Mouse (Mus musculus): Measurements from ENCODE around the gene Aqp11. TPM values are rescaled to one million over a fixed set of nuclear protein-coding genes. Genes with fewer than 3 reads are reported as not detected.

Aqp11 gene
- polyA plus RNA-seq (2012; rRNA removed): 5.0 and 5.4 TPM in 2 replicates

DNA sequence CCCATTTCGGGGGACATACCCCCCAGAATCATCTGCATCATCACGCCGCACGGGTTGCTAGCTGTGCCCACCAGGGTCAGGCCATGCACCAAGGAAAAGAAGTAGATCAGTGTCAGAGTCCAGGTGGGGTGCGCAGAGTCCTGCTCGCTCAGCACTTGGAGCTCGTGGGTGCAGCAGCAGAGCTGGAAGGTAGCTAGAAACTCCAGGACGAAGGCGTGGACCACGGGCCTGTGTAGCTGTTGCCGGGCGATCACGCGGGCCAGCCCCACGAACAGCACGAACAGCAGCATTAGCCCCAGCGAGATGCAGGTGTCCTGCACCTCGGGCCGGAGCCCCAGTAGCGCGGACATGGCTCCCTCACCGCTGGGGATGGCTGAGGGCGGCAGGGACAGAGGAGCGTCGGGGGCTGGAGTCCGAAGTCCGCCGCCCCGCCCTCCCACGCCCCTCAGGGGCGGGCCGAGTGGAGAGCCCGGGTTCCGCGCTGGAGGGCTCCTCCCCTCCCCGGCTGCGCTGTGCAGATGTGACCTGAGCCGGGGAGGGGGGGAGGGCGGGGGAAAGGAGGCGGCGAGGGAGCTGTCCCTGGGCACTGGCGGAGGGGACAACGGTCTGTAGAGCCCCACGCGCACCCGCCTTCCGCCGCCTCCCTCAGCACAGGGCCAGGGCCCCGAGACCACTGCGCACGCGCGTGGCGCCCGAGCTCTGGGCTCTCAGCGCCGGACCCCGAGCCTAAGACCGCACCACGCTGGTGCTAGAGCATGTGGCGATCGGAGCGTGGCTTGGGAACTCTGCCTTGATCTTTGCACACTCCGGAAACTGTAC lies at the start of gene Aqp11:
TSS of gene Aqp11 (minus strand) at position 652 of the 819 bp plus-strand sequence.
- WGBS: under 1% methylated on average over 59 of the region's 64 CpGs
- TF ChIP-seq CTCF (IDR thresholded peaks at IDR 0.05; ENCODE audit: insufficient read depth, low read length): no peak
- peak; percentile 55; the same call in 1 of the 2 replicates for TF ChIP-seq POLR2A (IDR thresholded peaks at IDR 0.05; ENCODE audit: borderline replicate concordance, extremely low read depth, low read depth, low read length)
- peak; percentile 83 for DNase-seq
- H3K4me1 ChIP-seq (ENCODE audit: control insufficient read depth, insufficient read depth, low read length): peaks cover 12% of the 10 kb centered on the region
- H3K4me3 ChIP-seq (replicated peaks; ENCODE audit: extremely low read depth, low read depth, low read length): peak within 1 kb of the TSS; percentile 91

- TF ChIP-seq CTCF (IDR thresholded peaks at IDR 0.05; ENCODE audit: insufficient read depth, low read length) (no peak), POLR2A (IDR thresholded peaks at IDR 0.05; ENCODE audit: borderline replicate concordance, extremely low read depth, low read depth, low read length) (no peak)
- H3K4me1 ChIP-seq (ENCODE audit: control insufficient read depth, insufficient read depth, low read length): no peaks in the 10 kb centered on the region; the same call in 1 of the 2 replicates
- WGBS: 71% methylated on average over 5 of the region's 5 CpGs
- DNase-seq: no peak
- H3K4me3 ChIP-seq (replicated peaks; ENCODE audit: extremely low read depth, low read depth, low read length): no peak overlapping the region
Observed at GRCm38 (mm10) chr7:97783523-97783922, 45.4 kb upstream of the Aqp11 start.

DNA sequence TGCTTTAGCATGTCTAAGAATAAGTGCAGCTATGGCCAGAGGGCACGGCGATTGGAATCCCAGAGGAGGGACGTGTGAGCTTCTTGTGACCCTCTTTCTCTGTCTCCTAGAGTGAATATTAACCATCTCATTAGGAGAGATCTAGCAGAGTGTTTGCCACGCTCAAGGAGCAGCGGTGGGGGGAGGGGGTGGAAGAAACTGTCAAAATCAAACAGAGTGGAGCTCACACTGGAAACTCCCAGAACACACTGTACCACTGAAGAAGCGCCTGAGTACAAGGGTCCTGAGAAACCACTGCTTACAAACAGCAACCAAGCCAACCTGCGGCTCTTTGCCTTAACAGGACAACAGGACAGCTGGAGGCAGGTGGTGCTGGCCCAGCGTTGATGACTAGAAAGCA lies 43.4 kb upstream of the Aqp11 start:
- Histone ChIP-seq H3K4me1 (ENCODE audit: control insufficient read depth, insufficient read depth, low read length) (no peaks in the 10 kb centered on the region), H3K4me3 (replicated peaks; ENCODE audit: extremely low read depth, low read depth, low read length) (no peak overlapping the region)
- 68% methylated on average over 8 of the region's 8 CpGs for WGBS
- no peak for DNase-seq
- TF ChIP-seq CTCF (IDR thresholded peaks at IDR 0.05; ENCODE audit: insufficient read depth, low read length): no peak
- no peak for TF ChIP-seq POLR2A (IDR thresholded peaks at IDR 0.05; ENCODE audit: borderline replicate concordance, extremely low read depth, low read depth, low read length)

DNA sequence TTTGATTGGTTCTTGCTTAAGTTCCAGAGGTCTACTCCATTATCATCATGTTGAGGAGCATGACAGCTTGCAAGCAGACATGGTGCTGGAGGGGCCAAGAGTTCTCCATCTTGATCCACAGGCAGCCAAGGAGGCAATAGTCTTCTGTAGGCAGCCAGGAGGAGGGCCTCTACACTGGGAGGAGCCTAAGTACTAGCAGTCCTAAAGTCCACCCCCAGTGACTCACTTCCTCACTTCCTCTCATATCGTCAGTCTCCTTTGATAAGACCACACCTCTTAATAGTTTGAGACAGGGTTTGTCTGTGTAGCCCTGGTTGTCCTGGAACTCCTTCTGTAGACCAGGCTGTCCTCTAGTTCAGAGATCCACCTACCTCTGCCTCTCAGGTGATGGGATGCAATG lies 42.7 kb upstream of the Aqp11 start:
- no peak for TF ChIP-seq CTCF (IDR thresholded peaks at IDR 0.05; ENCODE audit: insufficient read depth, low read length)
- no peak for TF ChIP-seq POLR2A (IDR thresholded peaks at IDR 0.05; ENCODE audit: borderline replicate concordance, extremely low read depth, low read depth, low read length)
- WGBS: 11% methylated on average over 1 of the region's 1 CpGs
- no peak for DNase-seq
- H3K4me3 ChIP-seq (replicated peaks; ENCODE audit: extremely low read depth, low read depth, low read length): no peak overlapping the region
- no peaks in the 10 kb centered on the region for H3K4me1 ChIP-seq (ENCODE audit: control insufficient read depth, insufficient read depth, low read length)

DNA sequence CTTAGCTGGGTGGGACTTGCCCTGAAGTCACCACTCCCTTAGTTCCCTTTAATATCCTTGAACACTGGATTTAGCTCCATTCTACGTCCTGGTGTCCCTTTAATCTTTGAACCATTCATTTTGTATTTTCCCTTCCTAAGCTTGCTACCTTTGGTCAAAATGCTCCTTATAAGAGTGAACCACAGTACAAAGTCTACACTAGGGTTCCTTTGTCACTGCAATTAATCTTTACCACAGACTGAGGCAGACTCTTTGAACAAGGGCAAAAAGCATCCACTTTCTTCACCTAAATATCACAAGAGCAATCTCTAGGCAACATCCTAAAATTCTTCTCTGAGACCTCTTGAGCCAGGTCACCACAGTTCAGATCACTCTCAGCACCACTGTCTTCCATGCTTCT lies 42.1 kb upstream of the Aqp11 start:
- 73% methylated on average over 1 of the region's 1 CpGs for WGBS
- TF ChIP-seq POLR2A (IDR thresholded peaks at IDR 0.05; ENCODE audit: borderline replicate concordance, extremely low read depth, low read depth, low read length) (no peak), CTCF (IDR thresholded peaks at IDR 0.05; ENCODE audit: insufficient read depth, low read length) (no peak)
- H3K4me3 ChIP-seq (replicated peaks; ENCODE audit: extremely low read depth, low read depth, low read length): no peak overlapping the region
- no peaks in the 10 kb centered on the region for H3K4me1 ChIP-seq (ENCODE audit: control insufficient read depth, insufficient read depth, low read length)
- no peak for DNase-seq

- no peak for TF ChIP-seq POLR2A (IDR thresholded peaks at IDR 0.05; ENCODE audit: borderline replicate concordance, extremely low read depth, low read depth, low read length)
- no peak for TF ChIP-seq CTCF (IDR thresholded peaks at IDR 0.05; ENCODE audit: insufficient read depth, low read length)
- no peak for DNase-seq
- H3K4me1 ChIP-seq (ENCODE audit: control insufficient read depth, insufficient read depth, low read length): no peaks in the 10 kb centered on the region
- WGBS: 79% methylated on average over 4 of the region's 4 CpGs
- no peak overlapping the region for H3K4me3 ChIP-seq (replicated peaks; ENCODE audit: extremely low read depth, low read depth, low read length)
Observed at GRCm38 (mm10) chr7:97777191-97777590, 39.1 kb upstream of the Aqp11 start.

GRCm38 (mm10) chr7:97775923-97776322 lies 37.8 kb upstream of the Aqp11 start:
- 27% methylated on average over 2 of the region's 2 CpGs for WGBS
- Histone ChIP-seq H3K4me1 (ENCODE audit: control insufficient read depth, insufficient read depth, low read length) (no peaks in the 10 kb centered on the region), H3K4me3 (replicated peaks; ENCODE audit: extremely low read depth, low read depth, low read length) (no peak overlapping the region)
- no peak for DNase-seq
- TF ChIP-seq POLR2A (IDR thresholded peaks at IDR 0.05; ENCODE audit: borderline replicate concordance, extremely low read depth, low read depth, low read length): no peak
- no peak for TF ChIP-seq CTCF (IDR thresholded peaks at IDR 0.05; ENCODE audit: insufficient read depth, low read length)

DNA sequence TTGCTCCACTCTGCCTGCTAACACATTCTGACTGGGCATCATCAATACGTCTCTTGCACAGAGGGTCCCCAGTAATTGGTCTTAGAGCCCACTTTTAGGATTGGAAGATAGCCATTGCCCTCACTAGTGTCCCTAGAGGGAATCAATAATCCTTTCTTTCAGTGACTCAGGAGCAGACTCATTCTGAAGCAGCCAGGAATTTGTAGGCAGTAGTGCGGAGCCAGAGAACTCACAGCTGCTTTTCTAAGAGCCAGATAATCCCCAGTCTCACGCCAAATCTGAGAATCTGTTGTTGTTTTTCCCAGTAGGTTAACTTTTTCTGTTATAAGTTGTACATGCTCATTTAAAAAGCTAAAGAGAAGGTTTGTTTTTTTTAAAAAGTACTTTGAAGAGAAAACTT lies 37.3 kb upstream of the Aqp11 start:
- no peak for DNase-seq
- Histone ChIP-seq H3K4me1 (ENCODE audit: control insufficient read depth, insufficient read depth, low read length) (no peaks in the 10 kb centered on the region), H3K4me3 (replicated peaks; ENCODE audit: extremely low read depth, low read depth, low read length) (no peak overlapping the region)
- WGBS: 53% methylated on average over 3 of the region's 3 CpGs
- TF ChIP-seq CTCF (IDR thresholded peaks at IDR 0.05; ENCODE audit: insufficient read depth, low read length): no peak
- no peak for TF ChIP-seq POLR2A (IDR thresholded peaks at IDR 0.05; ENCODE audit: borderline replicate concordance, extremely low read depth, low read depth, low read length)

DNA sequence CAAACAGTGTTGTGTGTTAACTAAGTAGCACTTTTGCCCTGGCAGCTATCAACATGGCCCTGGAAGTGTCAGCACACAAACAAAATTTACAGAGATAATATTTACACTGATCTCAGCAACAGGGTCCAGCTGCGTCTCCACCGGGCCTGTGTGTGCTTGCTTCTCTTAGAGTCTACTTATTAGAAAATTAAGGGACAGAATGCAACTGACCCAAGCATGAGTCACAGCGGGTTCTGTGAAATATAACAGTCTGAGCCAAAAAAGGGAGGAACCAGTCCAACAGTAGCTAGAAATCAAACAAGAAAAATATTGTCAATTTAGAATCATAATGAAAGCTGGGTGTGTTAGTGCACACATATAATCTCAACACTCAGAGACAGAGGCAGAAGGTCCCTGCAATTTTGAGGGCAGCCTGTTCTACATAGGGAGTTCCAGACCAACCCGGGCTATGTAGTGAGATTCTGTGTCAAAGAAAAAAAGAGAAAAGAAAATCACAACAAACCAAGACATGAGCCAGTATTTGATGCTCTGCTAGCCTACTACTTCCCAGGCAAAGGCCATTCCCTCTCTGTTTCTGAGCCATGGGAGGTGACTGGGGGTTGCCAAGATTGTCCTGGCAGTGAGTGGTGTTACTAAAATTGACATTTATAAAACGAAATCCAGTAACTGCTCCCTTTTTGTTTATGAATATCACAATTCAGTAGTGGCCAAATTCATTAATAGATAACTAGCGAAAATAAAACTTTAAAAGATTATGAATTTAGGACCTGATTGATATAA lies 32.9 kb upstream of the Aqp11 start:
- DNase-seq: no peak
- Histone ChIP-seq H3K4me3 (replicated peaks; ENCODE audit: extremely low read depth, low read depth, low read length) (no peak overlapping the region), H3K4me1 (ENCODE audit: control insufficient read depth, insufficient read depth, low read length) (no peaks in the 10 kb centered on the region)
- WGBS: 60% methylated on average over 6 of the region's 6 CpGs
- TF ChIP-seq CTCF (IDR thresholded peaks at IDR 0.05; ENCODE audit: insufficient read depth, low read length) (no peak), POLR2A (IDR thresholded peaks at IDR 0.05; ENCODE audit: borderline replicate concordance, extremely low read depth, low read depth, low read length) (no peak)

Data from lung, adult 2 months (tissue).